Mouse (Mus musculus) cerebral cortex, adult 2 months (tissue): Measurements from ENCODE around the gene Unc80.

ENCODE experiments used
- WGBS: fragments of 180-500 bp; shearing (Covaris S2); methylation state at CpG from one replicate; pipeline ENCODE4 v1.1.7; 2018; 5-methylcytosine and 5-hydroxymethylcytosine counted together

The Unc80 gene

GRCm38 (mm10) chr1:66467821-66468703, at the start of gene Unc80:
TSS of gene Unc80 (plus strand) at chr1:66468367.
- 2% methylated on average over 76 of the region's 83 CpGs for WGBS

- 57% methylated on average over 5 of the region's 5 CpGs for WGBS
These were observed 42.1 kb upstream of the Unc80 start for GRCm38 (mm10) chr1:66426073-66426472.

- 46% methylated on average over 6 of the region's 6 CpGs for WGBS
These were observed 36.7 kb upstream of the Unc80 start for GRCm38 (mm10) chr1:66431472-66431871.

- WGBS = 43% methylated on average over 2 of the region's 2 CpGs
These were observed 30.1 kb upstream of the Unc80 start for GRCm38 (mm10) chr1:66438069-66438468.

- 70% methylated on average over 2 of the region's 2 CpGs for WGBS
These were observed 25.2 kb upstream of the Unc80 start for GRCm38 (mm10) chr1:66442922-66443321.

GRCm38 (mm10) chr1:66449471-66449870, 18.7 kb upstream of the Unc80 start:
- 57% methylated on average over 2 of the region's 2 CpGs for WGBS

GRCm38 (mm10) chr1:66456580-66456979, 11.6 kb upstream of the Unc80 start:
- 59% methylated on average over 2 of the region's 2 CpGs for WGBS

- 68% methylated on average over 3 of the region's 3 CpGs for WGBS
These were observed 10.4 kb upstream of the Unc80 start for GRCm38 (mm10) chr1:66457747-66458146.

- 88% methylated on average over 3 of the region's 3 CpGs for WGBS
These were observed 8.8 kb upstream of the Unc80 start for GRCm38 (mm10) chr1:66459394-66459793.

GRCm38 (mm10) chr1:66460850-66461249, 7.3 kb upstream of the Unc80 start:
- 51% methylated on average over 4 of the region's 4 CpGs for WGBS

GRCm38 (mm10) chr1:66468704-66469020, 495 bp downstream of the Unc80 start:
- WGBS = 28% methylated on average over 3 of the region's 3 CpGs

GRCm38 (mm10) chr1:66482751-66483150, 14.6 kb downstream of the Unc80 start:
- 59% methylated on average over 3 of the region's 3 CpGs for WGBS

GRCm38 (mm10) chr1:66493064-66493463, 24.9 kb downstream of the Unc80 start:
- WGBS = 46% methylated on average over 6 of the region's 6 CpGs

- WGBS = 34% methylated on average over 3 of the region's 3 CpGs
These were observed 27.3 kb downstream of the Unc80 start for GRCm38 (mm10) chr1:66495310-66496012.

- 85% methylated on average over 3 of the region's 3 CpGs for WGBS
These were observed 82.6 kb downstream of the Unc80 start for GRCm38 (mm10) chr1:66550812-66551211.

- whole genome bisulfite sequencing = 42% methylated on average over 5 of the region's 5 CpGs
These were observed 84.3 kb downstream of the Unc80 start for GRCm38 (mm10) chr1:66552396-66552966.

GRCm38 (mm10) chr1:66561636-66562270, 93.6 kb downstream of the Unc80 start:
- 90% methylated on average over 1 of the region's 1 CpGs for WGBS

- WGBS = 88% methylated on average over 2 of the region's 2 CpGs
These were observed 94.2 kb downstream of the Unc80 start for GRCm38 (mm10) chr1:66562332-66562731.

GRCm38 (mm10) chr1:66569736-66570135, 101.6 kb downstream of the Unc80 start:
- WGBS = 67% methylated on average over 13 of the region's 13 CpGs

- WGBS = 75% methylated on average over 4 of the region's 4 CpGs
These were observed 140.1 kb downstream of the Unc80 start for GRCm38 (mm10) chr1:66608304-66608703.

- 14% methylated on average over 2 of the region's 2 CpGs for WGBS
These were observed 149.0 kb downstream of the Unc80 start for GRCm38 (mm10) chr1:66617188-66617587.

GRCm38 (mm10) chr1:66638177-66638576, 170.0 kb downstream of the Unc80 start:
- 26% methylated on average over 2 of the region's 2 CpGs for WGBS
